Mouse (Mus musculus): ENCODE data around the gene Gm10409. TPM values are rescaled to one million over a fixed set of nuclear protein-coding genes. Genes with fewer than 3 reads are reported as not detected.
"Not testable (repeated sequence)": the region's sequence is repeated elsewhere in the genome, so short reads cannot be mapped to it uniquely, and the experiment has no call there.

The Gm10409 gene
- 1.7 and 2.3 TPM in 2 replicates for polyA plus RNA-seq (2014; fragmentation: Nextera tagmentation; extraction: Ambion mirVana)

DNA sequence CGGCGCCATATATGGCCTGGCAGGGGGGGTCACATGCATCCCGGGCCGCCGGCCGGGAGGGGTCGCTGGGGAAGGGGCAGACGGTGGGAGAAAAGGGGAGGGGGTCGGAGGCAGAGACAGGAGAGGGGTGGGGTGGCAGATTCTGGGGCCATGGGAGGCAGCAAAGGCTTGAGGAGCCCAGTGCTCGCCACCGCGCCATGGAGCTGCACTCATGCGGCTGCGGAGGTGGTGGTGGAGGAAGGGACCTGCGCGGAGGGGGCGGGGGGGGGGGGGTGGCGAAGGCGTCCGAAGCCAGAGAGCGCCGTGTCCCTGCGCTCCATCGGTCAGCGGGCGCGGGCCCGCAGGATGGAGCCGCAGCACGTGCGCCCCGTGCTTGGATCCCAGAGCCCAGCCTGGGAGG lies at the start of gene Gm10409:
Gene Gm10409, plus strand, starts transcription at position 301 of the 400 bp plus-strand sequence.
- not testable (repeated sequence) for ATAC-seq (replicated peaks; ENCODE audit: low FRiP score); H3K4me3 ChIP-seq (ENCODE audit: low read depth, low read length); H3K4me1 ChIP-seq (replicated peaks; ENCODE audit: control insufficient read depth, insufficient read depth, low read length); H3K27me3 ChIP-seq (ENCODE audit: control insufficient read depth, insufficient read depth, low read length); H3K4me2 ChIP-seq (ENCODE audit: low read depth, low read length, severe bottlenecking); H3K36me3 ChIP-seq (ENCODE audit: control insufficient read depth, insufficient read depth, low read length); H3K27ac ChIP-seq (ENCODE audit: low read depth, low read length); DNase-seq (ENCODE audit: low spot score); H3K9ac ChIP-seq (ENCODE audit: low read length); H3K9me3 ChIP-seq (ENCODE audit: control insufficient read depth, low read length)
- no CpG with 5 or more reads among the region's 32 CpGs for WGBS

DNA sequence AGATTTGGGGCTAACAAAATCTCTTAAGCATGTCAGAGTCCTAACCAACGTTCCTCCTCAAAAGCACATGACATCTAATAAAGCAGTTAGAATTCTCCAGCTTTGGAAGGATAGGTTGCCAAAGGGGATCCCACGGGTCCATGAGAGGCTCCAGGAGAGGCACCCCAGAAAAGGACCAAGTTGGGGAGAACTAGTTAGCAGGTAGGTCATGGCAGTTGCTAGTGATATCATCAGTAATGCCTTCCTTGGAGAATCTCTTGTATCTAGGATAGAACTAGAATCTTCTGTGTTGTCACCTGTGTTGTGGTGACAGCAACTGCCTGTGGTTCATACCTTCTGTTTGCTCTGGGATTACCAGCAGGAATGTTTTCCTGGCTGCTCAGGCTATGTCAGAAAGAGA lies 17.6 kb upstream of the Gm10409 start, which contains the start of gene Gm10413:
Gene Gm10413, plus strand, starts transcription at position 301 of the 400 bp plus-strand sequence.
- not testable (repeated sequence) for H3K4me3 ChIP-seq (ENCODE audit: low read depth, low read length); H3K27ac ChIP-seq (ENCODE audit: low read depth, low read length); H3K9me3 ChIP-seq (ENCODE audit: control insufficient read depth, low read length); H3K27me3 ChIP-seq (ENCODE audit: control insufficient read depth, insufficient read depth, low read length); ATAC-seq (replicated peaks; ENCODE audit: low FRiP score); H3K4me2 ChIP-seq (ENCODE audit: low read depth, low read length, severe bottlenecking); DNase-seq (ENCODE audit: low spot score); H3K36me3 ChIP-seq (ENCODE audit: control insufficient read depth, insufficient read depth, low read length); H3K4me1 ChIP-seq (replicated peaks; ENCODE audit: control insufficient read depth, insufficient read depth, low read length); H3K9ac ChIP-seq (ENCODE audit: low read length)
- no CpG with 5 or more reads among the region's 2 CpGs for WGBS

DNA sequence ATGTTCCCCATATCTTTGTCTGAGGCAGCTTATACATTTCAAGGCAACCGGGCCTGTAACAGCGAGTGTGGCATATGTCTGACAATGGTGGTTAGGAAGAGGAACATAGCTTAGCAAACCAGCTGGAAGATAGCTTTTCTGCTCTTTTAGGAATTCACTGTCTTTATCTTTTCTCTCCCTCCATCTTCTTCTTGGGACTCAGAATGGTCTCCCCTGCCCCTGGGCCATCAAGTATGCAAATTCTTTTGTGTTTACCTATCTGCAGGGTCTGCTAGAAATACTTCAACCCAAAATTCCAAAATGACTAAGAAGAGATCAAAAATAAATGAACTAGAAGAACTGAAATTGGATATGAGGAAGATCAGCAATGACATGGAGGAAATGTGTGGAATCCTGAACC lies 15.4 kb downstream of the Gm10409 start, which contains the start of gene Gm3005:
Gene Gm3005, plus strand, starts transcription at position 301 of the 400 bp plus-strand sequence.
- H3K27ac ChIP-seq (ENCODE audit: low read depth, low read length); H3K9ac ChIP-seq (ENCODE audit: low read length); H3K4me2 ChIP-seq (ENCODE audit: low read depth, low read length, severe bottlenecking); H3K4me3 ChIP-seq (ENCODE audit: low read depth, low read length); DNase-seq (ENCODE audit: low spot score); H3K4me1 ChIP-seq (replicated peaks; ENCODE audit: control insufficient read depth, insufficient read depth, low read length); ATAC-seq (replicated peaks; ENCODE audit: low FRiP score); H3K36me3 ChIP-seq (ENCODE audit: control insufficient read depth, insufficient read depth, low read length); H3K27me3 ChIP-seq (ENCODE audit: control insufficient read depth, insufficient read depth, low read length); H3K9me3 ChIP-seq (ENCODE audit: control insufficient read depth, low read length): not testable (repeated sequence)
- WGBS, result no CpG with 5 or more reads among the region's 2 CpGs

DNA sequence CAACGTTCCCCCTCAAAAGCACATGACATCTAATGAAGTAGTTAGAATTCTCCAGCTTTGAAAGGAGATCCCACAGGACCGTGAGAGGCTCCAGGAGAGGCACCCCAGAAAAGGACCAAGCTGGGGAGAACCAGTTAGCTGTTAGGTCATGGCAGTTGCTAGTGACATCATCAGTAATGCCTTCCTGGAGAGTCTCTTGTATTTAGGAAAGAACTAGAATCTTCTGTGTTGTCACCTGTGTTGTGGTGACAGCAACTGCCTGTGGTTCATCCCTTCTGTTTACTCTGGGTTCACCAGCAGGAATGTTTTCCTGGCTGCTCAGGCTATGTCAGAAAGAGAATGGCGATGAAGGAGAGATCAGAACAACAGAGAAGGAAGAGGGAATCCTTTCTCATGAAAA lies 36.7 kb downstream of the Gm10409 start, which contains the start of gene Gm10408:
Gene Gm10408, plus strand, starts transcription at position 301 of the 400 bp plus-strand sequence.
- H3K27me3 ChIP-seq (ENCODE audit: control insufficient read depth, insufficient read depth, low read length); H3K36me3 ChIP-seq (ENCODE audit: control insufficient read depth, insufficient read depth, low read length); H3K9ac ChIP-seq (ENCODE audit: low read length); H3K4me3 ChIP-seq (ENCODE audit: low read depth, low read length); ATAC-seq (replicated peaks; ENCODE audit: low FRiP score); H3K27ac ChIP-seq (ENCODE audit: low read depth, low read length); H3K4me1 ChIP-seq (replicated peaks; ENCODE audit: control insufficient read depth, insufficient read depth, low read length); H3K9me3 ChIP-seq (ENCODE audit: control insufficient read depth, low read length); DNase-seq (ENCODE audit: low spot score); H3K4me2 ChIP-seq (ENCODE audit: low read depth, low read length, severe bottlenecking): not testable (repeated sequence)
- no CpG with 5 or more reads among the region's 3 CpGs for WGBS

Other genes with a start within 250 kb of the Gm10409 start
- not detected in 2 replicates for gene Gm5795, start 224.4 kb upstream of the Gm10409 start, polyA plus RNA-seq (2014; fragmentation: Nextera tagmentation; extraction: Ambion mirVana)
- gene D830030K20Rik, start 204.1 kb upstream of the Gm10409 start, polyA plus RNA-seq (2014; fragmentation: Nextera tagmentation; extraction: Ambion mirVana), result 7.3 and 7.6 TPM in 2 replicates
- not detected in 2 replicates for gene Gm2956, start 80.0 kb upstream of the Gm10409 start, polyA plus RNA-seq (2014; fragmentation: Nextera tagmentation; extraction: Ambion mirVana)
- gene Gm10413, start 17.5 kb upstream of the Gm10409 start, polyA plus RNA-seq (2014; fragmentation: Nextera tagmentation; extraction: Ambion mirVana), result not detected in 2 replicates
- 1.7 and 2.2 TPM in 2 replicates for gene Gm3005, start 15.5 kb downstream of the Gm10409 start, polyA plus RNA-seq (2014; fragmentation: Nextera tagmentation; extraction: Ambion mirVana)
- gene Gm10408, start 36.8 kb downstream of the Gm10409 start, polyA plus RNA-seq (2014; fragmentation: Nextera tagmentation; extraction: Ambion mirVana), result not detected in 2 replicates
- not detected in 2 replicates for gene Gm3012, start 221.9 kb downstream of the Gm10409 start, polyA plus RNA-seq (2014; fragmentation: Nextera tagmentation; extraction: Ambion mirVana)
- 1.7 and 2.3 TPM in 2 replicates for gene Gm3020, start 239.4 kb downstream of the Gm10409 start, polyA plus RNA-seq (2014; fragmentation: Nextera tagmentation; extraction: Ambion mirVana)